Mouse (Mus musculus) bone marrow, adult 2 months (tissue): ENCODE results near the gene Tns3.

ENCODE experiments used
- CTCF ChIP-seq: fragments of 200-500 bp; IDR thresholded peaks from 2 replicates; pipeline ENCODE4 v1.5.1; 2011; ENCODE audit warnings: low read length, control low read depth; ENCODE audit not compliant: control insufficient read depth, insufficient read depth
- POLR2A ChIP-seq: fragments of 200-500 bp; IDR thresholded peaks from 2 replicates; pipeline ENCODE4 v1.6.1; 2011; ENCODE audit warnings: low read depth, mild to moderate bottlenecking, control low read depth, low read length, borderline replicate concordance; ENCODE audit not compliant: control insufficient read depth

GRCm38 (mm10) chr11:8586996-8587644, 77.2 kb downstream of the Tns3 start:
- no peak for TF ChIP-seq POLR2A
- TF ChIP-seq CTCF = no peak
